Mouse (Mus musculus) heart, postnatal 14 days (tissue): ENCODE results near the gene Letm1. TPM values are rescaled to one million over a fixed set of nuclear protein-coding genes. Genes with fewer than 3 reads are reported as not detected.

Source experiments
- total RNA-seq, 2 experiments: library from RNA; stranded (reverse); gene quantifications; 2 replicates each; pipeline ENCODE4 v1.2.3; 2021

Gene Letm1
- total RNA-seq, 2 experiments from 2014 or later, result 148 to 169 TPM

Other genes with a start within 250 kb of the Letm1 start
- 10 to 100 TPM; 31.7 to 32.3 TPM for gene Fam53a, start 153.2 kb downstream of the Letm1 start, total RNA-seq
- 1 to 10 TPM; 1.4 TPM for gene Gm9903, start 152.9 kb downstream of the Letm1 start, total RNA-seq
- 10 to 100 TPM; 17.8 to 22.2 TPM for gene Slbp, start 130.2 kb downstream of the Letm1 start, total RNA-seq
- gene Tacc3, start 124.7 kb downstream of the Letm1 start, total RNA-seq, result 10 to 100 TPM in 1 of 2 experiments, 1 to 10 TPM in 1; 6.8 to 12.0 TPM
- gene Tmem129, start 124.4 kb downstream of the Letm1 start, total RNA-seq, result 10 to 100 TPM; 17.0 to 17.8 TPM
- 10 to 100 TPM; 12.7 to 13.0 TPM for gene Fgfr3, start 61.1 kb downstream of the Letm1 start, total RNA-seq
- gene Nsd2, start 37.9 kb upstream of the Letm1 start, total RNA-seq, result 10 to 100 TPM; 27.5 to 43.7 TPM
- 10 to 100 TPM; 11.6 to 12.8 TPM for gene Nelfa, start 153.6 kb upstream of the Letm1 start, total RNA-seq
- 1 to 10 TPM; 3.7 to 5.2 TPM for gene Gm1673, start 200.6 kb upstream of the Letm1 start, total RNA-seq
- 1 to 10 TPM in 1 of 2 experiments, under 1 TPM in 1; 0.71 to 1.2 TPM for gene Nat8l, start 213.2 kb upstream of the Letm1 start, total RNA-seq